Comparison of ENCODE assay signal across 27 mouse cellular contexts in genomic region chr11:98625611-98626410, GRCm38 (mm10). TPM values are rescaled to one million over a fixed set of nuclear protein-coding genes. Genes with fewer than 3 reads are reported as not detected.
"Had no signal": no experiment of that assay in that cellular context is flagged by ENCODE, and none has a peak within 500 bp of the region (broad histone marks: within the 10 kb centered on the region; RNA-seq: fewer than 3 reads in every experiment).

Gene Gm12355 (minus strand): TSS chr11:98625661.
Gene Gsdma3 (plus strand): TSS chr11:98626360.

- H3K27me3 ChIP-seq: midbrain, embryonic 12.5 days; midbrain, embryonic 15.5 days; neural tube, embryonic 12.5 days; neural tube, embryonic 15.5 days; stomach, embryonic 15.5 days had no signal

- H3K9me3 ChIP-seq: midbrain, embryonic 15.5 days; neural tube, embryonic 12.5 days; neural tube, embryonic 15.5 days; stomach, embryonic 15.5 days had no signal

- H3K4me3 ChIP-seq: layer of hippocampus, adult 2 months; liver, embryonic 13.5 days; midbrain, embryonic 12.5 days; midbrain, embryonic 15.5 days; neural tube, embryonic 12.5 days; neural tube, embryonic 15.5 days; stomach, embryonic 15.5 days had no signal

- H3K4me1 ChIP-seq: liver, embryonic 13.5 days; midbrain, embryonic 12.5 days; midbrain, embryonic 15.5 days; neural tube, embryonic 12.5 days; neural tube, embryonic 15.5 days; stomach, embryonic 15.5 days had no signal

- H3K27ac ChIP-seq: kidney, postnatal 0 days; layer of hippocampus, adult 2 months; liver, embryonic 13.5 days; macrophage; midbrain, embryonic 12.5 days; midbrain, embryonic 15.5 days; neural tube, embryonic 12.5 days; neural tube, embryonic 15.5 days; stomach, embryonic 15.5 days had no signal

- DNase-seq: kidney, postnatal 25 days; layer of hippocampus, adult 9-11 months; liver, embryonic 13.5 days; lung, adult 2 months; right cerebral cortex, adult 18-20 months; right cerebral cortex, postnatal 14 days; spleen, adult 18-20 months; thymus, postnatal 25 days had no signal

- H3K36me3 ChIP-seq: liver, embryonic 13.5 days; midbrain, embryonic 12.5 days; midbrain, embryonic 15.5 days; neural tube, embryonic 12.5 days; neural tube, embryonic 15.5 days; stomach, embryonic 15.5 days had no signal

RNA-seq across cellular contexts. Expression of gene Gm12355, which starts in this region (rescaled TPM):
- total RNA-seq: liver, adult 2 months had no signal
- polyA plus RNA-seq: large intestine, adult 2 months; liver, adult 2 months; lung, adult 2 months; macrophage had no signal

RNA-seq across cellular contexts. Expression of gene Gsdma3, which starts in this region (rescaled TPM):
- total RNA-seq: layer of hippocampus, adult 2 months; layer of hippocampus, postnatal 25 days; left cerebral cortex, adult 18-20 months; left cerebral cortex, postnatal 36 days; liver, adult 2 months; megakaryocyte, adult 5-6 weeks had no signal
- polyA plus RNA-seq: kidney, embryonic 14.5 days; kidney, postnatal 0 days; large intestine, adult 2 months; limb, embryonic 11.5 days; limb, embryonic 14.5 days; liver, adult 2 months; liver, embryonic 13.5 days; liver, embryonic 16.5 days; lung, adult 2 months; lung, embryonic 16.5 days; macrophage; midbrain, embryonic 12.5 days; midbrain, embryonic 15.5 days; neural tube, embryonic 12.5 days; neural tube, embryonic 15.5 days; stomach, embryonic 15.5 days had no signal
